Mouse (Mus musculus) forebrain, postnatal 0 days (tissue): ENCODE data around the gene Olfr701. TPM values are rescaled to one million over a fixed set of nuclear protein-coding genes. Genes with fewer than 3 reads are reported as not detected.

Experiments
- ATAC-seq: fragments of 200-750 bp; cut with Nextera tagmentation; 2 replicates; pipeline ENCODE4 v1.8.0; 2017; ENCODE audit warnings: mild to moderate bottlenecking, moderate library complexity
- DNase-seq: peaks from one replicate; pipeline ENCODE4 v3.0.0-alpha.2; 2015
- H3K27ac ChIP-seq: fragments of 300-500 bp; sonication (generic); 2 replicates; pipeline ENCODE4 v1.5.1; 2014; ENCODE audit warnings: low read depth, mild to moderate bottlenecking, antibody characterized with exemption, low read length, moderate library complexity, mixed read lengths
- H3K27me3 ChIP-seq: fragments of 300-500 bp; sonication (generic); 2 replicates; pipeline ENCODE4 v1.6.1; 2014; ENCODE audit warnings: mild to moderate bottlenecking, low read length, mixed read lengths; ENCODE audit not compliant: insufficient read depth
- H3K36me3 ChIP-seq: fragments of 300-500 bp; sonication (generic); 2 replicates; pipeline ENCODE4 v1.6.1; 2014; ENCODE audit warnings: mild to moderate bottlenecking, moderate library complexity; ENCODE audit not compliant: insufficient read depth
- H3K4me1 ChIP-seq: fragments of 300-500 bp; sonication (generic); 2 replicates; pipeline ENCODE4 v1.6.1; 2014; ENCODE audit warnings: antibody characterized with exemption; ENCODE audit not compliant: insufficient read depth
- H3K4me2 ChIP-seq: fragments of 300-500 bp; sonication (generic); 2 replicates; pipeline ENCODE4 v1.6.1; 2014; ENCODE audit warnings: low read depth, mild to moderate bottlenecking, moderate library complexity
- H3K4me3 ChIP-seq: fragments of 300-500 bp; sonication (generic); 2 replicates; pipeline ENCODE4 v1.5.1; 2014; ENCODE audit warnings: low read depth, low read length, mixed read lengths
- H3K9ac ChIP-seq: fragments of 300-500 bp; sonication (generic); 2 replicates; pipeline ENCODE4 v1.6.1; 2014; ENCODE audit warnings: mild to moderate bottlenecking
- H3K9me3 ChIP-seq: fragments of 300-500 bp; sonication (generic); 2 replicates; pipeline ENCODE4 v1.6.1; 2016; ENCODE audit warnings: low read length
- CTCF ChIP-seq: sonication (generic); IDR thresholded peaks from 2 replicates; pipeline ENCODE4 v1.5.1; 2016; ENCODE audit warnings: antibody characterized with exemption, control low read depth, low read depth
- WGBS: fragments of 180-500 bp; shearing (Covaris S2); extraction: QIAGEN DNeasy Blood & Tissue Kit; methylation state at CpG from one replicate; pipeline ENCODE4 v1.1.7; 2014; 5-methylcytosine and 5-hydroxymethylcytosine counted together
- polyA plus RNA-seq: library from polyadenylated mRNA; unstranded; fragments of >200 nt; fragmentation: Nextera tagmentation; extraction: Ambion mirVana; gene quantifications from 2 replicates; pipeline ENCODE4 v1.2.1, GENCODE M21; 2015
- total RNA-seq: library from RNA; depleted of rRNA; stranded (reverse); fragments of >200 nt; gene quantifications from 2 replicates; pipeline ENCODE4 v1.2.3, GENCODE M21; 2014; rRNA removed

The Olfr701 gene
- total RNA-seq (not detected in 2 replicates), polyA plus RNA-seq (not detected in 2 replicates)

DNA sequence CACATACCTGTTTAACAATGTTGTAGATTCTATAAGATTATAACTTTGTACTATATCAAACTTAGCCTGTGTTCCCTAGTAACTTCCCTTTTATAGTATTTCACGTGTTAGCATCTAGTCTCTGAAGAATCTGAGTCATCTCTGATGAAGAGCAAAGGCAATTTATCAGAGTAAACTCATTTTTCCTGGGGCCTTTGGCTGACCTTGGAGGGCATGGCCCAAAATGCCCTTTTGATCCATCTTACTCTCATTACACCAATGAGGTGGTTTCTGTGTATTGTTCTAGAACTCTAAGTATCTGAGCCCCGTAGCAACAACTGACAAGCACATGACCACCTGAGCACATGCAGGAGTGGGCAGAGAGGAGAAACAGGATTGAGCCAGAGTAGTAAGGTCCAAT lies at the start of gene Olfr701:
Olfr701 (plus strand) TSS at position 301 of the 400 bp plus-strand sequence.
- no peaks in the 10 kb centered on the region for H3K36me3 ChIP-seq
- ATAC-seq (no peak), DNase-seq (no peak)
- no peak within 1 kb of the TSS for H3K27ac ChIP-seq
- 70% methylated on average over 2 of the region's 2 CpGs for whole genome bisulfite sequencing
- H3K4me2 ChIP-seq, result no peak within 1 kb of the TSS
- H3K9me3 ChIP-seq, result no peaks in the 10 kb centered on the region
- H3K4me3 ChIP-seq, result no peak within 1 kb of the TSS
- no peaks in the 10 kb centered on the region for H3K27me3 ChIP-seq
- no peaks in the 10 kb centered on the region for H3K4me1 ChIP-seq
- TF ChIP-seq CTCF, result no peak
- H3K9ac ChIP-seq, result no peak within 1 kb of the TSS

DNA sequence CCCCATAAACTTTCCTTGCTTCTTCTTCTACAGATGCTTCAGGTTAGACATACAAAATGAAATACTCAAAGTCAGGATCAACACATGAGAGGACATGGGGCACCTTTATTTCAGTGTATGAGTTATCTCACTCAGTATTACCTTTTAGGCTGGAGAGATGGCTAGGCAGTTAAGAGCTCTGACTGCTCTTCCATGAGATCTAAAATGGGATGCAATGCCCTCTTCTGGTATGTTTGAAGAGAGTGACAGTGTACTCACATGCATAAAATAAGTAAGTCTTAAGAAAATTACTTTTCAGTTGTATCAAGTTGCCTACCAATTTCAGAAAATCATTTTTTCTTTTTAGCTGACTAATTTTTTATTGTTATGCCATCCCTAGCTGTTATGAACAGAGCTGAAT lies 25.6 kb upstream of the Olfr701 start:
- H3K4me3 ChIP-seq, result no peak overlapping the region
- no peak overlapping the region for H3K9ac ChIP-seq
- no peak overlapping the region for H3K4me2 ChIP-seq
- H3K27ac ChIP-seq, result no peak overlapping the region
- H3K36me3 ChIP-seq, result no peaks in the 10 kb centered on the region
- no peaks in the 10 kb centered on the region for H3K27me3 ChIP-seq
- DNase-seq, result no peak
- no peaks in the 10 kb centered on the region for H3K4me1 ChIP-seq
- TF ChIP-seq CTCF, result no peak
- H3K9me3 ChIP-seq, result no peaks in the 10 kb centered on the region
- no peak for ATAC-seq

DNA sequence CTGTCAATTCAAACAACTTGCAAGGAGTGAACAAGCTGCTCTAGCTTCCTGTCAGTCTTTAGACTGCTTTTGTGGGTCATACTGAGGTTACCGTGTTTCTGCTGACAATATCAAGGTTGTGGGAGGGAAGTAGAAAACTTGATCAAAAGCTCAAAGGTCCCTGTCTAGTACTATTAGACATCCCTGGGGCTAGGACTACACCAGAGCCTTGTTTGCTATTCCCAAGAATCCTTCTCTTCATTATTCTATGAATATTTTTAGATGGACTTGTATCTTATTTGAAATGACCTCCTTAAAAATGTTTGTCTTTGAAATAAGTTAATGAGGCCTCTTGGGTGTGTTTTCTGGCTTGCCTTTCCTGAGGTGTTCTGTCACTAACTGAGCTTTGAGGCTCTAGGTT lies 20.8 kb upstream of the Olfr701 start, which contains the start of gene Olfr699:
Olfr699 (minus strand) TSS at position 101 of the 400 bp plus-strand sequence.
- no peak for DNase-seq
- H3K4me3 ChIP-seq, result no peak within 1 kb of the TSS
- H3K36me3 ChIP-seq, result no peaks in the 10 kb centered on the region
- TF ChIP-seq CTCF, result no peak
- no peak for ATAC-seq
- no peaks in the 10 kb centered on the region for H3K27me3 ChIP-seq
- WGBS, result 89% methylated on average over 1 of the region's 1 CpGs
- no peaks in the 10 kb centered on the region for H3K9me3 ChIP-seq
- H3K4me1 ChIP-seq, result no peaks in the 10 kb centered on the region
- H3K9ac ChIP-seq, result no peak within 1 kb of the TSS
- no peak within 1 kb of the TSS for H3K4me2 ChIP-seq
- H3K27ac ChIP-seq, result no peak within 1 kb of the TSS

GRCm38 (mm10) chr7:106808734-106809133 lies 5.2 kb upstream of the Olfr701 start, which contains the start of gene Olfr700:
Olfr700 (minus strand) TSS chr7:106808834.
- H3K36me3 ChIP-seq, result no peaks in the 10 kb centered on the region
- WGBS, result 96% methylated on average over 1 of the region's 1 CpGs
- DNase-seq (no peak), ATAC-seq (no peak)
- H3K4me2 ChIP-seq, result no peak within 1 kb of the TSS
- no peak within 1 kb of the TSS for H3K27ac ChIP-seq
- TF ChIP-seq CTCF, result no peak
- H3K4me1 ChIP-seq, result no peaks in the 10 kb centered on the region
- H3K27me3 ChIP-seq, result no peaks in the 10 kb centered on the region
- no peaks in the 10 kb centered on the region for H3K9me3 ChIP-seq
- no peak within 1 kb of the TSS for H3K4me3 ChIP-seq
- H3K9ac ChIP-seq, result no peak within 1 kb of the TSS

DNA sequence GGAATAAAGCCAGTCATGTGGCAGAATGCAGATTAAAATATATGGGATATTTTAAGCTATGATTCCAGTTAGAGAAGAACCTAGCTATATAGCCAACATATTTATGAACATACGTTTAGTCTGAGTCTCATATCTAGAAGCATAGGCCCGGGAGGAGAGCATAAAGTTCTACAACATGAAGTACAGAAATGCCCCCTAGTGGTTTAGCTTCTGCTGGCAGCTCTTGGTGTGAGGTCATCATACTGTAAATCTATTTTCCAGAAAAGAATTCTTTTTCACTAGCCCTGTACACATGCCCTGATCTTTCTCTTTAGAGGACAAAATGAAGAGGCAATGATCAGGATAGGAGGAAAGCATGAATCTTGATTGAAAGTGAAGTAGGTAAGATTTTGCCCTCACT lies 1.8 kb downstream of the Olfr701 start:
- H3K27me3 ChIP-seq, result no peaks in the 10 kb centered on the region
- TF ChIP-seq CTCF, result no peak
- H3K4me1 ChIP-seq, result no peaks in the 10 kb centered on the region
- no peaks in the 10 kb centered on the region for H3K36me3 ChIP-seq
- H3K4me3 ChIP-seq, result no peak overlapping the region
- no peaks in the 10 kb centered on the region for H3K9me3 ChIP-seq
- ATAC-seq, result no peak
- DNase-seq, result no peak
- no peak overlapping the region for H3K9ac ChIP-seq
- H3K27ac ChIP-seq, result no peak overlapping the region
- 73% methylated on average over 2 of the region's 2 CpGs for WGBS
- no peak overlapping the region for H3K4me2 ChIP-seq

DNA sequence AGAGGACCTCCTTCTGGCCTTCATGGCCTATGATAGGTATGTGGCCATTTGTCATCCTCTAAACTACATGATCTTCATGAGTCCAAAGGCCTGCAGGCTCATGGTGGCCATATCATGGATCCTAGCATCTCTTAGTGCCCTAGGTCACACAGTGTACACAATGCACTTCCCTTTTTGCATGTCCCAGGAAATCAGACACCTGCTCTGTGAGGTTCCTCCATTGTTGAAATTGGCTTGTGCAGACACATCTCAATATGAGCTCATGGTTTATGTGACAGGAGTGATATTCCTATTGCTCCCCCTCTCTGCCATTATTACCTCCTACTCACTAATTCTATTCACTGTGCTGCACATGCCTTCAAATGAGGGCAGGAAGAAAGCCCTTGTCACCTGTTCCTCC lies 4.5 kb downstream of the Olfr701 start:
- Histone ChIP-seq H3K36me3 (no peaks in the 10 kb centered on the region), H3K9ac (no peak overlapping the region), H3K4me1 (no peaks in the 10 kb centered on the region), H3K9me3 (no peaks in the 10 kb centered on the region), H3K4me3 (no peak overlapping the region), H3K27ac (no peak overlapping the region), H3K4me2 (no peak overlapping the region), H3K27me3 (no peaks in the 10 kb centered on the region)
- DNase-seq (no peak), ATAC-seq (no peak)
- TF ChIP-seq CTCF, result no peak

- no peaks in the 10 kb centered on the region for H3K27me3 ChIP-seq
- ATAC-seq (no peak), DNase-seq (no peak)
- no peak within 1 kb of the TSS for H3K9ac ChIP-seq
- no peak within 1 kb of the TSS for H3K4me2 ChIP-seq
- no peak within 1 kb of the TSS for H3K27ac ChIP-seq
- H3K4me3 ChIP-seq, result no peak within 1 kb of the TSS
- TF ChIP-seq CTCF, result no peak
- no peaks in the 10 kb centered on the region for H3K9me3 ChIP-seq
- no peaks in the 10 kb centered on the region for H3K4me1 ChIP-seq
- no peaks in the 10 kb centered on the region for H3K36me3 ChIP-seq
Measured at GRCm38 (mm10) chr7:106833793-106834192, 19.9 kb downstream of the Olfr701 start, which contains the start of gene Olfr702. Olfr702 (minus strand) TSS chr7:106833893.
